Comparison of ENCODE assay signal across 8 mouse cellular contexts in genomic region chr3:94413031-94413679, GRCm38 (mm10). TPM values are rescaled to one million over a fixed set of nuclear protein-coding genes. Genes with fewer than 3 reads are reported as not detected.
DNase-seq lines count a peak whose midpoint lies in the region; ATAC-seq and TF ChIP-seq lines count a peak whose summit lies in the region.

TSS of gene Tdrkh (plus strand) at chr3:94413273.

- peak within 1 kb of the TSS; percentile 62 for H3K9ac ChIP-seq in hindbrain, embryonic 11.5 days (ENCODE audit: low read depth, low read length)
- H3K9ac ChIP-seq in lung, embryonic 16.5 days (ENCODE audit: low read length): peak within 1 kb of the TSS; percentile 58

- peak within 1 kb of the TSS; percentile 52; the same call in 1 of the 2 replicates for H3K27ac ChIP-seq in hindbrain, embryonic 11.5 days (ENCODE audit: low read depth, low read length)
- H3K27ac ChIP-seq in lung, embryonic 16.5 days (ENCODE audit: low read length): no peak within 1 kb of the TSS
- H3K27ac ChIP-seq in thymus, adult 2 months (ENCODE audit: control insufficient read depth, insufficient read depth, low read length): peak within 1 kb of the TSS; percentile 27; the same call in 1 of the 2 replicates

- no peaks in the 10 kb centered on the region for H3K27me3 ChIP-seq in hindbrain, embryonic 11.5 days (ENCODE audit: control insufficient read depth, insufficient read depth, low read length)
- no peaks in the 10 kb centered on the region for H3K27me3 ChIP-seq in lung, embryonic 16.5 days (ENCODE audit: control insufficient read depth, insufficient read depth, low read depth, low read length)
- no peaks in the 10 kb centered on the region for H3K27me3 ChIP-seq in thymus, adult 2 months (ENCODE audit: control insufficient read depth, insufficient read depth, low read length)

- DNase-seq in R1 (ENCODE audit: low read depth, low spot score): peak; percentile 96
- peak; percentile 98 for DNase-seq in cerebellum, postnatal 14 days
- peak; percentile 97 to 98 for DNase-seq in frontal cortex, postnatal 10 days (ENCODE audit: low spot score in 2 of 2)
- DNase-seq in hindbrain, embryonic 11.5 days (ENCODE audit: low spot score): peak; percentile 96
- DNase-seq in layer of hippocampus, adult 9-11 months: peak; percentile 99
- peak; percentile 93 for DNase-seq in ovary, adult 18-20 months (ENCODE audit: low spot score)
- peak; percentile 96 for DNase-seq in thymus, adult 2 months

- H3K4me3 ChIP-seq in hindbrain, embryonic 11.5 days (ENCODE audit: low read depth, low read length): peak within 1 kb of the TSS; percentile 49
- peak within 1 kb of the TSS; percentile 51 for H3K4me3 ChIP-seq in lung, embryonic 16.5 days (ENCODE audit: low read length)
- H3K4me3 ChIP-seq in thymus, adult 2 months (ENCODE audit: control insufficient read depth, insufficient read depth, low read length): peak within 1 kb of the TSS; percentile 52

- TF ChIP-seq CTCF in thymus, adult 2 months (IDR thresholded peaks at IDR 0.05; ENCODE audit: borderline replicate concordance, control insufficient read depth, extremely low read depth, insufficient read depth, low read length, poor library complexity): peak; percentile 72; the same call in 1 of the 2 replicates

- peak; percentile 92 for TF ChIP-seq POLR2A in thymus, adult 2 months (IDR thresholded peaks at IDR 0.05; ENCODE audit: control insufficient read depth, extremely low read depth, insufficient read depth, low read length, poor library complexity)

- peak within 1 kb of the TSS; percentile 90 for H3K4me2 ChIP-seq in hindbrain, embryonic 11.5 days (replicated peaks; ENCODE audit: low read depth, low read length)
- peak within 1 kb of the TSS; percentile 69 for H3K4me2 ChIP-seq in lung, embryonic 16.5 days (ENCODE audit: low read depth, low read length)

- H3K9me3 ChIP-seq in hindbrain, embryonic 11.5 days (ENCODE audit: control insufficient read depth, low read length): no peaks in the 10 kb centered on the region
- H3K9me3 ChIP-seq in lung, embryonic 16.5 days (ENCODE audit: control insufficient read depth, low read length): no peaks in the 10 kb centered on the region

- WGBS in hindbrain, embryonic 11.5 days: 9% methylated on average over 52 of the region's 52 CpGs
- WGBS in lung, embryonic 16.5 days: 7% methylated on average over 52 of the region's 52 CpGs
- WGBS in thymus, adult 2 months: 6% methylated on average over 52 of the region's 52 CpGs

- peak; percentile 98 for ATAC-seq in hindbrain, embryonic 11.5 days (ENCODE audit: low FRiP score)
- ATAC-seq in lung, embryonic 16.5 days (ENCODE audit: low read depth): peak; percentile 100

- H3K4me1 ChIP-seq in hindbrain, embryonic 11.5 days (replicated peaks; ENCODE audit: control insufficient read depth, insufficient read depth, low read length): 0 out of 2 replicates have a peak, but pooled peaks cover 3% of the 10 kb centered on the region
- peaks cover 9% of the 10 kb centered on the region for H3K4me1 ChIP-seq in lung, embryonic 16.5 days (replicated peaks; ENCODE audit: control insufficient read depth, insufficient read depth, low read length)
- peaks cover 10% of the 10 kb centered on the region for H3K4me1 ChIP-seq in thymus, adult 2 months (replicated peaks; ENCODE audit: control insufficient read depth, insufficient read depth, low read length)

- H3K36me3 ChIP-seq in hindbrain, embryonic 11.5 days (ENCODE audit: control insufficient read depth, insufficient read depth, low read length): no peaks in the 10 kb centered on the region
- H3K36me3 ChIP-seq in lung, embryonic 16.5 days (ENCODE audit: control insufficient read depth, insufficient read depth, low read length): no peaks in the 10 kb centered on the region
- H3K36me3 ChIP-seq in thymus, adult 2 months (ENCODE audit: control insufficient read depth, insufficient read depth, low read length): no peaks in the 10 kb centered on the region

RNA-seq across cellular contexts. Expression of gene Tdrkh, which starts in this region (rescaled TPM):
- 51.5 and 58.7 TPM in 2 replicates for polyA plus RNA-seq in hindbrain, embryonic 11.5 days (2014; fragmentation: Nextera tagmentation; extraction: Ambion mirVana)
- polyA plus RNA-seq in lung, embryonic 16.5 days (2015; fragmentation: Nextera tagmentation; extraction: Ambion mirVana): 12.5 and 12.6 TPM in 2 replicates
- polyA plus RNA-seq in thymus, adult 2 months (2012; rRNA removed): 2.6 and 4.1 TPM in 2 replicates
